Mouse (Mus musculus) neural tube, embryonic 11.5 days (tissue): Measurements from ENCODE around the gene Tppp2. TPM values are rescaled to one million over a fixed set of nuclear protein-coding genes. Genes with fewer than 3 reads are reported as not detected.
"Not testable (repeated sequence)": the region's sequence is repeated elsewhere in the genome, so short reads cannot be mapped to it uniquely, and the experiment has no call there.

ENCODE experiments used
- ATAC-seq: fragments of 200-750 bp; cut with Nextera tagmentation; 2 replicates; pipeline ENCODE4 v1.8.0; 2017; ENCODE audit warnings: moderate number of reproducible peaks, mild to moderate bottlenecking, moderate TSS enrichment, moderate library complexity; ENCODE audit not compliant: insufficient read depth, low FRiP score, low TSS enrichment
- DNase-seq: peaks from one replicate; pipeline ENCODE4 v3.0.0-alpha.2; 2015; ENCODE audit warnings: low spot score
- H3K27ac ChIP-seq: fragments of 300-500 bp; sonication (generic); 2 replicates; pipeline ENCODE4 v1.5.1; 2014; ENCODE audit warnings: low read depth, mild to moderate bottlenecking, low read length
- H3K27me3 ChIP-seq: fragments of 300-500 bp; sonication (generic); 2 replicates; pipeline ENCODE4 v1.6.1; 2014; ENCODE audit warnings: mild to moderate bottlenecking, low read length, mixed read lengths; ENCODE audit not compliant: control insufficient read depth, insufficient read depth
- H3K36me3 ChIP-seq: fragments of 300-500 bp; sonication (generic); 2 replicates; pipeline ENCODE4 v1.6.1; 2014; ENCODE audit warnings: mild to moderate bottlenecking, low read length, moderate library complexity, mixed read lengths; ENCODE audit not compliant: control insufficient read depth, insufficient read depth
- H3K4me1 ChIP-seq: fragments of 300-500 bp; sonication (generic); 2 replicates; pipeline ENCODE4 v1.6.1; 2014; ENCODE audit warnings: low read length, mixed read lengths; ENCODE audit not compliant: control insufficient read depth, insufficient read depth
- H3K4me2 ChIP-seq: fragments of 300-500 bp; sonication (generic); 2 replicates; pipeline ENCODE4 v1.6.1; 2014; ENCODE audit warnings: low read depth, mild to moderate bottlenecking, moderate library complexity
- H3K4me3 ChIP-seq: fragments of 300-500 bp; sonication (generic); 2 replicates; pipeline ENCODE4 v1.5.1; 2014; ENCODE audit warnings: low read depth, low read length
- H3K9ac ChIP-seq: fragments of 300-500 bp; sonication (generic); 2 replicates; pipeline ENCODE4 v1.6.1; 2014; ENCODE audit warnings: mild to moderate bottlenecking, low read length
- H3K9me3 ChIP-seq: fragments of 300-500 bp; sonication (generic); 2 replicates; pipeline ENCODE4 v1.6.1; 2016; ENCODE audit warnings: low read length; ENCODE audit not compliant: control insufficient read depth
- WGBS: fragments of 180-500 bp; shearing (Covaris S2); extraction: QIAGEN DNeasy Blood & Tissue Kit; methylation state at CpG from one replicate; pipeline ENCODE4 v1.1.7; 2014; 5-methylcytosine and 5-hydroxymethylcytosine counted together
- polyA plus RNA-seq: library from polyadenylated mRNA; unstranded; fragments of >200 nt; fragmentation: Nextera tagmentation; extraction: Ambion mirVana; gene quantifications from 2 replicates; pipeline ENCODE4 v1.2.1, GENCODE M21; 2014

Gene Tppp2
- polyA plus RNA-seq, 1 experiment from 2014 or later: not detected

GRCm38 (mm10) chr14:51926930-51927329 is 8.7 kb downstream of the Tppp2 start:
- not testable (repeated sequence) for DNase-seq, ATAC-seq
- 90% methylated on average over 11 of the region's 11 CpGs for WGBS

GRCm38 (mm10) chr14:51929309-51929943 is 11.2 kb downstream of the Tppp2 start:
- Histone ChIP-seq H3K36me3 (no peaks in the 10 kb centered on the region), H3K9me3 (no peaks in the 10 kb centered on the region), H3K27me3 (no peaks in the 10 kb centered on the region), H3K4me3 (no peak overlapping the region), H3K4me1 (no peaks in the 10 kb centered on the region), H3K4me2 (no peak overlapping the region), H3K9ac (no peak overlapping the region), H3K27ac (no peak overlapping the region)
- ATAC-seq: no peak
- 87% methylated on average over 8 of the region's 8 CpGs for whole genome bisulfite sequencing
- no peak for DNase-seq

More at GRCm38 (mm10) chr14:51926930-51927329, 8.7 kb downstream of the Tppp2 start:
- not testable (repeated sequence) for H3K4me1 ChIP-seq, H3K4me2 ChIP-seq, H3K4me3 ChIP-seq, H3K9me3 ChIP-seq, H3K36me3 ChIP-seq, H3K9ac ChIP-seq, H3K27ac ChIP-seq, H3K27me3 ChIP-seq

GRCm38 (mm10) chr14:51929968-51930367 is 11.7 kb downstream of the Tppp2 start:
- DNase-seq: no peak
- ATAC-seq: no peak
- no peak overlapping the region for H3K27ac ChIP-seq
- H3K27me3 ChIP-seq: no peaks in the 10 kb centered on the region
- 72% methylated on average over 9 of the region's 9 CpGs for WGBS
- H3K9ac ChIP-seq: no peak overlapping the region
- no peak overlapping the region for H3K4me3 ChIP-seq
- H3K9me3 ChIP-seq: no peaks in the 10 kb centered on the region
- H3K36me3 ChIP-seq: no peaks in the 10 kb centered on the region
- no peaks in the 10 kb centered on the region for H3K4me1 ChIP-seq
- no peak overlapping the region for H3K4me2 ChIP-seq

- Histone ChIP-seq H3K4me1 (no peaks in the 10 kb centered on the region), H3K4me3 (no peak overlapping the region), H3K27ac (no peak overlapping the region), H3K36me3 (no peaks in the 10 kb centered on the region), H3K9ac (no peak overlapping the region), H3K9me3 (no peaks in the 10 kb centered on the region), H3K27me3 (no peaks in the 10 kb centered on the region), H3K4me2 (no peak overlapping the region)
- ATAC-seq (peak; percentile 48), DNase-seq (peak; percentile 28)
- 41% methylated on average over 5 of the region's 5 CpGs for WGBS
These were observed 12.6 kb downstream of the Tppp2 start for GRCm38 (mm10) chr14:51930824-51931223.

GRCm38 (mm10) chr14:51932092-51933020 is 14.1 kb downstream of the Tppp2 start:
- Histone ChIP-seq H3K36me3 (no peaks in the 10 kb centered on the region), H3K9ac (no peak overlapping the region), H3K4me1 (no peaks in the 10 kb centered on the region), H3K27ac (no peak overlapping the region), H3K4me2 (no peak overlapping the region), H3K4me3 (no peak overlapping the region), H3K9me3 (no peaks in the 10 kb centered on the region), H3K27me3 (no peaks in the 10 kb centered on the region)
- ATAC-seq: no peak
- no peak for DNase-seq
- WGBS: 79% methylated on average over 10 of the region's 10 CpGs

GRCm38 (mm10) chr14:51939005-51939404 is 20.8 kb downstream of the Tppp2 start:
- H3K4me1 ChIP-seq: 0 out of 2 replicates have a peak, but pooled peaks cover 2% of the 10 kb centered on the region
- ATAC-seq (no peak), DNase-seq (no peak)
- H3K27me3 ChIP-seq: no peaks in the 10 kb centered on the region
- no peaks in the 10 kb centered on the region for H3K9me3 ChIP-seq
- no peaks in the 10 kb centered on the region for H3K36me3 ChIP-seq
- no peak overlapping the region for H3K4me3 ChIP-seq
- H3K9ac ChIP-seq: no peak overlapping the region
- H3K27ac ChIP-seq: no peak overlapping the region
- WGBS: 93% methylated on average over 9 of the region's 9 CpGs
- no peak overlapping the region for H3K4me2 ChIP-seq

- Histone ChIP-seq H3K36me3 (no peaks in the 10 kb centered on the region), H3K9me3 (no peaks in the 10 kb centered on the region), H3K4me1 (0 out of 2 replicates have a peak, but pooled peaks cover 2% of the 10 kb centered on the region), H3K27me3 (no peaks in the 10 kb centered on the region), H3K9ac (no peak overlapping the region), H3K27ac (no peak overlapping the region), H3K4me2 (no peak overlapping the region), H3K4me3 (no peak overlapping the region)
- DNase-seq (no peak), ATAC-seq (no peak)
- 39% methylated on average over 8 of the region's 8 CpGs for WGBS
These were observed 22.8 kb downstream of the Tppp2 start for GRCm38 (mm10) chr14:51940944-51941560.

GRCm38 (mm10) chr14:51941577-51941976 is 23.4 kb downstream of the Tppp2 start:
- no peaks in the 10 kb centered on the region for H3K9me3 ChIP-seq
- H3K27ac ChIP-seq: no peak overlapping the region
- DNase-seq (no peak), ATAC-seq (no peak)
- H3K27me3 ChIP-seq: no peaks in the 10 kb centered on the region
- 58% methylated on average over 9 of the region's 9 CpGs for WGBS
- H3K4me1 ChIP-seq: 0 out of 2 replicates have a peak, but pooled peaks cover 2% of the 10 kb centered on the region
- no peak overlapping the region for H3K4me2 ChIP-seq
- no peaks in the 10 kb centered on the region for H3K36me3 ChIP-seq
- H3K9ac ChIP-seq: no peak overlapping the region
- H3K4me3 ChIP-seq: no peak overlapping the region
